Mouse (Mus musculus) CH12.LX (cell line): ENCODE measurements around the gene Hlcs. TPM values are rescaled to one million over a fixed set of nuclear protein-coding genes. Genes with fewer than 3 reads are reported as not detected.

Experiments used
- DNase-seq: peaks from one replicate; pipeline ENCODE4 v3.0.0-alpha.2; 2013; ENCODE audit errors: extremely low read depth
- H3K27ac ChIP-seq: 2 replicates; pipeline ENCODE4 v1.5.1; 2012; ENCODE audit warnings: low read depth, mild to moderate bottlenecking, control low read depth, moderate library complexity; ENCODE audit not compliant: insufficient read depth
- H3K27me3 ChIP-seq: replicated peaks from 2 replicates; pipeline ENCODE3; 2012; ENCODE audit warnings: inconsistent platforms
- H3K36me3 ChIP-seq, 2 experiments: replicated peaks in 1 of 2; 2 replicates each; pipeline versions ENCODE3 to v1.6.1; 2012; ENCODE audit warnings: inconsistent platforms in 1 of 2, low read length in 1 of 2, mild to moderate bottlenecking in 1 of 2, mixed read lengths in 1 of 2, moderate library complexity in 1 of 2; ENCODE audit not compliant: control insufficient read depth in 1 of 2, insufficient read depth in 1 of 2
- H3K4me1 ChIP-seq, 2 experiments: 2 replicates each; pipeline ENCODE4 v1.6.1; 2012; ENCODE audit warnings: inconsistent platforms in 1 of 2, moderate library complexity in 1 of 2; ENCODE audit not compliant: insufficient read depth in 2 of 2, control insufficient read depth in 1 of 2
- H3K4me2 ChIP-seq: 2 replicates; pipeline ENCODE4 v1.6.1; 2012; ENCODE audit warnings: low read depth, mild to moderate bottlenecking, control low read depth; ENCODE audit not compliant: poor library complexity, insufficient read depth, severe bottlenecking
- H3K4me3 ChIP-seq, 3 experiments: fragments of 150-350 bp in 1 of 3; sonication (generic) in 1 of 3; replicated peaks in 1 of 3; 2 replicates each; pipeline versions ENCODE3 to v1.5.1; 2011 to 2012; ENCODE audit warnings: low read depth in 2 of 3, low read length in 2 of 3, mild to moderate bottlenecking in 2 of 3, moderate library complexity in 2 of 3, control low read depth in 1 of 3, improper control_type of control experiment in 1 of 3, inconsistent platforms in 1 of 3, mixed read lengths in 1 of 3; ENCODE audit not compliant: poor library complexity in 1 of 3
- H3K79me2 ChIP-seq: replicated peaks from 2 replicates; pipeline ENCODE4 v1.6.1; 2012; ENCODE audit warnings: mild to moderate bottlenecking, moderate library complexity; ENCODE audit not compliant: control insufficient read depth, poor library complexity, insufficient read depth, severe bottlenecking; ENCODE audit errors: extremely low read depth
- H3K9ac ChIP-seq: 2 replicates; pipeline ENCODE4 v1.6.1; 2012; ENCODE audit warnings: low read depth, mild to moderate bottlenecking, control low read depth, moderate library complexity; ENCODE audit not compliant: insufficient read depth
- H3K9me3 ChIP-seq: replicated peaks from 2 replicates; pipeline ENCODE3; 2012; ENCODE audit warnings: low read length, inconsistent platforms, mixed read lengths
- CHD1 ChIP-seq: IDR thresholded peaks from 2 replicates; pipeline ENCODE4 v1.6.1; 2012; ENCODE audit warnings: low read depth, low read length, improper control_type of control experiment, inconsistent platforms
- ELF1 ChIP-seq: IDR thresholded peaks from 2 replicates; pipeline ENCODE4 v1.6.1; 2014; ENCODE audit warnings: low read depth, mild to moderate bottlenecking, inconsistent platforms, low read length, improper control_type of control experiment
- EP300 ChIP-seq: IDR thresholded peaks from 2 replicates; pipeline ENCODE4 v1.6.1; 2011; ENCODE audit warnings: low read length, improper control_type of control experiment
- JUN ChIP-seq: IDR thresholded peaks from 2 replicates; pipeline ENCODE4 v1.6.1; 2011; ENCODE audit warnings: low read depth, mild to moderate bottlenecking, low read length, improper control_type of control experiment, moderate library complexity; ENCODE audit not compliant: insufficient read depth
- KAT2A ChIP-seq: IDR thresholded peaks from 2 replicates; pipeline ENCODE4 v1.6.1; 2012; ENCODE audit warnings: low read length, improper control_type of control experiment, inconsistent platforms; ENCODE audit not compliant: insufficient replicate concordance
- MAZ ChIP-seq: IDR thresholded peaks from 2 replicates; pipeline ENCODE4 v1.6.1; 2012; ENCODE audit warnings: low read depth, mild to moderate bottlenecking, inconsistent platforms, low read length, improper control_type of control experiment, moderate library complexity
- MEF2A ChIP-seq: IDR thresholded peaks from 2 replicates; pipeline ENCODE4 v1.6.1; 2014; ENCODE audit warnings: low read depth, mild to moderate bottlenecking, inconsistent platforms, low read length, improper control_type of control experiment, borderline replicate concordance
- MYC ChIP-seq: IDR thresholded peaks from 2 replicates; pipeline ENCODE4 v1.6.1; 2011; ENCODE audit warnings: low read depth, mild to moderate bottlenecking, improper control_type of control experiment, low read length
- NELFE ChIP-seq: IDR thresholded peaks from 2 replicates; pipeline ENCODE4 v1.6.1; 2011; ENCODE audit warnings: low read depth, low read length, improper control_type of control experiment
- TBP ChIP-seq: conservative IDR thresholded peaks from 2 replicates; pipeline ENCODE4 v1.6.1; 2011; ENCODE audit warnings: low read depth, low read length, improper control_type of control experiment
- TCF12 ChIP-seq: IDR thresholded peaks from 2 replicates; pipeline ENCODE4 v1.6.1; 2014; ENCODE audit warnings: low read depth, mild to moderate bottlenecking, inconsistent platforms, low read length, improper control_type of control experiment
- USF2 ChIP-seq: conservative IDR thresholded peaks from 2 replicates; pipeline ENCODE4 v1.6.1; 2011; ENCODE audit warnings: low read depth, low read length, improper control_type of control experiment
- ZKSCAN1 ChIP-seq: IDR thresholded peaks from 2 replicates; pipeline ENCODE4 v1.6.1; 2012; ENCODE audit warnings: low read depth, inconsistent platforms, low read length, improper control_type of control experiment, borderline replicate concordance
- dilution Hi-C: fragments of 300-500 bp; cut with MboI; formaldehyde crosslinking; loops from 2 replicates; pipeline ENCODE4 v1.14.3; 2020; ENCODE audit warnings: low sequenced_read_pairs; ENCODE audit not compliant: extremely low pct_unique_long_range_greater_than_20kb, extremely low pct_ligation_motif_present
- in situ Hi-C: fragments of 300-500 bp; cut with MboI; formaldehyde crosslinking; loops from 3 replicates; pipeline ENCODE4 v1.14.3; 2019; ENCODE audit warnings: low sequenced_read_pairs, low pct_ligation_motif_present, low pct_unique_long_range_greater_than_20kb, mixed read lengths
- polyA plus RNA-seq: library from polyadenylated mRNA; unstranded; fragments of >175 nt; gene quantifications from 2 replicates; pipeline ENCODE4 v1.2.1, GENCODE M21; 2012; ENCODE audit warnings: low read depth; ENCODE audit not compliant: insufficient read length
- total RNA-seq, 2 experiments: library from RNA; depleted of rRNA; stranded (reverse); fragments of 300-350 nt in 1 of 2; fragments of >200 nt in 1 of 2; gene quantifications; 2 replicates each; pipeline ENCODE4 v1.2.3; 2012 to 2014

The Hlcs gene
- total and polyA plus RNA-seq, 3 experiments = 5.3 to 12.5 (median 9.4) TPM

- no peaks in the 10 kb centered on the region for H3K27me3 ChIP-seq
- no peak overlapping the region for H3K9ac ChIP-seq
- no peak overlapping the region for H3K27ac ChIP-seq
- no peak overlapping the region for H3K4me3 ChIP-seq
- TF ChIP-seq JUN (no peak), NELFE (no peak), CHD1 (no peak), TBP (no peak)
- TF ChIP-seq, all 38 proteins: peak for 0
- no peaks in the 10 kb centered on the region for H3K9me3 ChIP-seq
- H3K79me2 ChIP-seq = no peaks in the 10 kb centered on the region
- no peak for DNase-seq
- dilution Hi-C loops (no loop called here), in situ Hi-C loops (loop anchor here (10.0 to 25.0 kb wide), 2 partner anchors 216 to 563 kb away; partner anchors contain the start of gene Cbr3)
- peaks cover 6 to 19% of the 10 kb centered on the region in 2 experiments for H3K4me1 ChIP-seq
- H3K4me2 ChIP-seq = no peak overlapping the region
- peaks cover 2 to 64% of the 10 kb centered on the region in 2 experiments for H3K36me3 ChIP-seq
Observed at GRCm38 (mm10) chr16:94250640-94251349, 62.6 kb downstream of the Hlcs start.

GRCm38 (mm10) chr16:94250136-94250535 lies 63.2 kb downstream of the Hlcs start:
- Histone ChIP-seq H3K4me2 (no peak overlapping the region), H3K79me2 (no peaks in the 10 kb centered on the region), H3K9ac (no peak overlapping the region), H3K27ac (no peak overlapping the region), H3K27me3 (no peaks in the 10 kb centered on the region), H3K4me3 (no peak overlapping the region), H3K4me1 (peaks cover 9 to 26% of the 10 kb centered on the region in 2 experiments), H3K36me3 (peaks cover 2 to 65% of the 10 kb centered on the region in 2 experiments), H3K9me3 (no peaks in the 10 kb centered on the region)
- DNase-seq = no peak
- dilution Hi-C loops = no loop called here
- TF ChIP-seq KAT2A (no peak), NELFE (no peak), TCF12 (no peak), EP300 (no peak), CHD1 (no peak), ZKSCAN1 (no peak), USF2 (no peak), MYC (no peak), MEF2A (no peak), MAZ (no peak), ELF1 (no peak)
- in situ Hi-C loops = loop anchor here (10.0 to 25.0 kb wide), 2 partner anchors 215 to 563 kb away; partner anchors contain the start of gene Cbr3
